Mouse (Mus musculus): ENCODE results near the gene Eea1. TPM values are rescaled to one million over a fixed set of nuclear protein-coding genes. Genes with fewer than 3 reads are reported as not detected.
"Not testable (repeated sequence)": the region's sequence is repeated elsewhere in the genome, so short reads cannot be mapped to it uniquely, and the experiment has no call there.

The Eea1 gene
- polyA plus RNA-seq, 1 experiment from 2014 or later = 23.8 TPM

DNA sequence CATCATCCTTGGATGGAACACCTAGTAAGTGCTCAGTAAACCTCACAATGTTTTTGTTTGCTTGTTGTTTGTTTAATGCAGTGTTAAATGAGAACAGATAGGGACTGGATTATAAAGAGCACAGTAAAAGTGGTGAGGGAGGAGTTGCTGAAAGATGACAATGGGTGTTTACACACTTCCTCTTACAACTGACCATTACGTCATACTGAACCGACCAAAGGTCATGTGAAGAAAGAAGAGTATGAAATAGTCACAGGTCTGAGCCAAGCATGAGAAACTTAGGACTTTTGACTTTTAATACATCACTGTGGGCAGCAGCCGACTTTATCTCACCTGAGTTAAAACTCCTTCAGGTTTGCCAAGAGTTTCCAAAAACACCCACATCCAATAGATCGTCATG lies 135.0 kb downstream of the Eea1 start:
- Histone ChIP-seq H3K9me3 (replicated peaks) (no peaks in the 10 kb centered on the region), H3K27me3 (replicated peaks) (no peaks in the 10 kb centered on the region), H3K4me3 (no peak overlapping the region), H3K4me2 (no peak overlapping the region), H3K9ac (no peak overlapping the region), H3K27ac (ENCODE audit: poor library complexity, severe bottlenecking) (no peak overlapping the region), H3K36me3 (no peaks in the 10 kb centered on the region), H3K4me1 (replicated peaks) (0 out of 2 replicates have a peak, but pooled peaks cover 4% of the 10 kb centered on the region)
- WGBS = 61% methylated on average over 4 of the region's 4 CpGs
- no peak for ATAC-seq (ENCODE audit: insufficient number of reproducible peaks, low FRiP score)

DNA sequence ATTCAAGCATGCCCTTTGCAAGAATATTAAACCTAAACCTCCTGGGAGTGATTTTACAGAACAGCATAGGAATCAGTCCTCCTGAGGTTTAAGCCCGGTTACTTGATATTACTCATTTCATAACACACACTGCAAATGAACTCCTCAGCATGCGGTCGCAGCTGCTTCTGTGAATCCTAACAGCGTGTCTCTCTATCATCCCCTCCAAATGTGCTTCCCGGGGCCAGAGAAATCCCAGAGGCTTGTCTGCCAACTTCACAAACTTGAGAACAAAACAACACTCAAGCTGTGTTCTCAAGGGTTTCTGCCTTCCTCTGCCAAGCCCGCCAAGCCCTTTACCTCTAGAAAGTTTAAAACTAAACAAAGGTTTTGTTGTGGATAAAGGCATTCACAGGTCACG lies 135.4 kb downstream of the Eea1 start:
- H3K4me1 ChIP-seq (replicated peaks) = 0 out of 2 replicates have a peak, but pooled peaks cover 4% of the 10 kb centered on the region
- no peaks in the 10 kb centered on the region for H3K36me3 ChIP-seq
- WGBS = 23% methylated on average over 7 of the region's 7 CpGs
- no peaks in the 10 kb centered on the region for H3K27me3 ChIP-seq (replicated peaks)
- H3K4me3 ChIP-seq = no peak overlapping the region
- H3K4me2 ChIP-seq = no peak overlapping the region
- no peaks in the 10 kb centered on the region for H3K9me3 ChIP-seq (replicated peaks)
- no peak overlapping the region for H3K27ac ChIP-seq (ENCODE audit: poor library complexity, severe bottlenecking)
- H3K9ac ChIP-seq = no peak overlapping the region
- ATAC-seq (ENCODE audit: insufficient number of reproducible peaks, low FRiP score) = no peak

DNA sequence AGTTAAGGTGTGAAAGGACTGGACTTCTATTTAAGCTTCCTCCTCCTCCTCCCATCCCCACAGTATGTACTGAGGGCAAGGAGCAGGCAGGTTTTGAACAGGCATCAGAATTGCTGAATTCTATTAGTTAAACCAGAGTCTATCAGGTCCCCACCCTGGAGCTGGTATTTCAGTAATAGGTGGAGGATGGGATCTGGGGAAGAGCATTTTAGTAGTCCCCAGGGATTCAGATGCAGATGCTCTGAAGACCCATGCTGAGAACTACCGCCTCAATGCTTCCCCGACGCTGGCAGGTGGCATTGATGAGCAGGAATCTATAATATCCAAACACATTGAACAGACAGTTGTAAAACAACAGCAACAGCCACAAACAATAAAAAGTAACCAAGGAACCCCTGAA lies 136.0 kb downstream of the Eea1 start:
- Histone ChIP-seq H3K27ac (ENCODE audit: poor library complexity, severe bottlenecking) (no peak overlapping the region), H3K36me3 (no peaks in the 10 kb centered on the region), H3K27me3 (replicated peaks) (no peaks in the 10 kb centered on the region), H3K4me1 (replicated peaks) (0 out of 2 replicates have a peak, but pooled peaks cover 4% of the 10 kb centered on the region), H3K4me2 (no peak overlapping the region), H3K9me3 (replicated peaks) (no peaks in the 10 kb centered on the region), H3K9ac (no peak overlapping the region), H3K4me3 (no peak overlapping the region)
- 61% methylated on average over 3 of the region's 3 CpGs for WGBS
- no peak for ATAC-seq (ENCODE audit: insufficient number of reproducible peaks, low FRiP score)

GRCm38 (mm10) chr10:96077480-96078066 lies 137.1 kb downstream of the Eea1 start:
- not testable (repeated sequence) for H3K27me3 ChIP-seq (replicated peaks); H3K36me3 ChIP-seq; H3K4me1 ChIP-seq (replicated peaks); H3K27ac ChIP-seq (ENCODE audit: poor library complexity, severe bottlenecking); H3K4me2 ChIP-seq; H3K9ac ChIP-seq; H3K9me3 ChIP-seq (replicated peaks); H3K4me3 ChIP-seq
- ATAC-seq (ENCODE audit: insufficient number of reproducible peaks, low FRiP score) = peak; percentile 100
- WGBS = 82% methylated on average over 6 of the region's 6 CpGs

DNA sequence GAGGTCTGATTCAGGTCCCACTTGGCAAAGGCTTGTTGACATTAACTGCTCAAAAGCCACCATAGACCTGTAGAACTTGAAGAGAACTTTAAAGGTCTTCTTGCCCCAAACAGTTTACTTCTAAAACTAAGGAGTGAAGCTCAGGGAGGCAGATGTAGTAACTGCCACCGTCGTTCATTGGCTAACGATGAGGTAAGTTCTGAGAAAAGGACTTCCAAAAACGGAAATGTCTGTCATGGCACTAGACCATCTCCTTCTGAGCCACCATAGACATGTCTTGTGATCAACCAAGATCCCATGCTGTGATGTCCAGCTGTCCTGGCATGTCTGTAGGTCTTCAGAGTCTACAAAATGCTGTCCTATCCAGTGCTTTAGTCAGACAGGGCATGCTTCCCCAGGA lies 139.4 kb downstream of the Eea1 start:
- Histone ChIP-seq H3K4me2 (no peak overlapping the region), H3K9ac (no peak overlapping the region), H3K36me3 (no peaks in the 10 kb centered on the region), H3K4me1 (replicated peaks) (0 out of 2 replicates have a peak, but pooled peaks cover 4% of the 10 kb centered on the region), H3K4me3 (no peak overlapping the region), H3K27ac (ENCODE audit: poor library complexity, severe bottlenecking) (no peak overlapping the region), H3K27me3 (replicated peaks) (no peaks in the 10 kb centered on the region), H3K9me3 (replicated peaks) (no peaks in the 10 kb centered on the region)
- WGBS = 86% methylated on average over 4 of the region's 4 CpGs
- ATAC-seq (ENCODE audit: insufficient number of reproducible peaks, low FRiP score) = no peak

GRCm38 (mm10) chr10:96080440-96081381 lies 140.3 kb downstream of the Eea1 start:
- H3K36me3 ChIP-seq = no peaks in the 10 kb centered on the region
- H3K27me3 ChIP-seq (replicated peaks) = no peaks in the 10 kb centered on the region
- H3K4me2 ChIP-seq = peak overlapping the region; percentile 8; the same call in 1 of the 2 replicates
- ATAC-seq (ENCODE audit: insufficient number of reproducible peaks, low FRiP score) = no peak
- no peak overlapping the region for H3K9ac ChIP-seq
- no peaks in the 10 kb centered on the region for H3K9me3 ChIP-seq (replicated peaks)
- no peak overlapping the region for H3K27ac ChIP-seq (ENCODE audit: poor library complexity, severe bottlenecking)
- WGBS = 46% methylated on average over 21 of the region's 21 CpGs
- no peak overlapping the region for H3K4me3 ChIP-seq
- no peaks in the 10 kb centered on the region for H3K4me1 ChIP-seq (replicated peaks)

DNA sequence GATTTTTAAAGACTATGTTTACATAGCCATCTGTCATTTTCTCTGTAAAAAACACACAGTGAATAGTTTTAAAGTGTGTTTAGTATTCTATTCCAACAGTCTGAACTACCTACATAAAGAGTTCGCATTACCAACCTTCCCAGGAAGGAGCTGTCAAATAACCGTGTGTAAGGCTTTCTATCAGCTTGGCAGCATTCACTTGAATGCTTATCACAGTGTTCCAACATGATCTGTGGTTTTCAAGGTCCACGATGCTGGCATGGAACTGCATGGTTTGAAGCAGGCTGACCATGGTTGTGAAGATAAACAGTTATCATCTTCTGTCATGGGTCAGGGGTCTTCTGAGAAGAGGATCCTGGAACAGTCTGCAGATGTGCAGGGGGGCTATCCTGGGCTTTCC lies 141.8 kb downstream of the Eea1 start:
- Histone ChIP-seq H3K4me3 (no peak overlapping the region), H3K27ac (ENCODE audit: poor library complexity, severe bottlenecking) (no peak overlapping the region), H3K4me1 (replicated peaks) (no peaks in the 10 kb centered on the region), H3K9me3 (replicated peaks) (no peaks in the 10 kb centered on the region), H3K4me2 (no peak overlapping the region), H3K36me3 (no peaks in the 10 kb centered on the region), H3K9ac (no peak overlapping the region), H3K27me3 (replicated peaks) (no peaks in the 10 kb centered on the region)
- 41% methylated on average over 3 of the region's 3 CpGs for WGBS
- ATAC-seq (ENCODE audit: insufficient number of reproducible peaks, low FRiP score) = no peak

DNA sequence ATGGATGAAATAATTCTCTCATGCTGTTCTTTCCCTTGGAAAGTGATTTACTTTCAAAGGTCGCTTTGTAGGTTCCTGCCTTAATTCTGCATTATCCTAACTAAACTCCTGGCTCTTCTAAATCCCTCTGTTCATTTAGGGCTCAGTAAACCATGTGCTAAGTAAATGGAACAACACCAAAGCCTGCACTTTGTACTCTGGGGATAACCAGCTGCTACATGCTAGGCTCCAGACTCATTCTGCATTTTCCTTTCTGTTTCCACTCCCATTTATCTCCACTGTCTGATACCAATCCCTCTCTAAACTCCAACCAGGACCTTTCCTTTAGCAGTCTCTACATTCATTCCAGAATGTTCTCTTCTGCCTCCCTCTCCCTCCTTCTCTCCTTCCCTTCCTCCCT lies 149.3 kb downstream of the Eea1 start:
- H3K9me3 ChIP-seq (replicated peaks) = no peaks in the 10 kb centered on the region
- H3K4me2 ChIP-seq = no peak overlapping the region
- 71% methylated on average over 1 of the region's 1 CpGs for WGBS
- peaks cover 6% of the 10 kb centered on the region; the same call in 1 of the 2 replicates for H3K4me1 ChIP-seq (replicated peaks)
- no peak overlapping the region for H3K27ac ChIP-seq (ENCODE audit: poor library complexity, severe bottlenecking)
- H3K36me3 ChIP-seq = no peaks in the 10 kb centered on the region
- H3K4me3 ChIP-seq = no peak overlapping the region
- ATAC-seq (ENCODE audit: insufficient number of reproducible peaks, low FRiP score) = no peak
- no peaks in the 10 kb centered on the region for H3K27me3 ChIP-seq (replicated peaks)
- no peak overlapping the region for H3K9ac ChIP-seq

DNA sequence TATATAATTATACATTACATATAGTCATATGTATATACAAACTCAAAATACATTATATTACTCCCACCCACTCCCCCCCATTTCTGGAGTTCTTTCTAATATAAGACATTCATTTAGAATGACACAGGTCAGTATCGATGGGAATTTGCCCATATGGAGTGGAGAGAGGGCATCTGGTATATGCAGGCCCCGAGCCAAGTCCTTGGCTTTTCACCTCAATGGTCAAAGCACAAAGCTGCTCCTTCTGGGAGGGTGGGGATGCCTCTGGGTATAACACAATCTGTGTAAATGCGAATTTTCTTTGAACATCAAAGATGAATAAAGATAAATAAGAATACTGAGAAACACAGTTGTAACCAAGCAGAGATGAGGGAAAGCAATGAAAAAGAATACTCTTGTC lies 149.9 kb downstream of the Eea1 start:
- H3K27ac ChIP-seq (ENCODE audit: poor library complexity, severe bottlenecking) = no peak overlapping the region
- H3K36me3 ChIP-seq = no peaks in the 10 kb centered on the region
- H3K27me3 ChIP-seq (replicated peaks) = no peaks in the 10 kb centered on the region
- peaks cover 7% of the 10 kb centered on the region; the same call in 1 of the 2 replicates for H3K4me1 ChIP-seq (replicated peaks)
- H3K9me3 ChIP-seq (replicated peaks) = no peaks in the 10 kb centered on the region
- H3K9ac ChIP-seq = no peak overlapping the region
- no peak overlapping the region for H3K4me3 ChIP-seq
- ATAC-seq (ENCODE audit: insufficient number of reproducible peaks, low FRiP score) = no peak
- WGBS = 78% methylated on average over 3 of the region's 3 CpGs
- no peak overlapping the region for H3K4me2 ChIP-seq

DNA sequence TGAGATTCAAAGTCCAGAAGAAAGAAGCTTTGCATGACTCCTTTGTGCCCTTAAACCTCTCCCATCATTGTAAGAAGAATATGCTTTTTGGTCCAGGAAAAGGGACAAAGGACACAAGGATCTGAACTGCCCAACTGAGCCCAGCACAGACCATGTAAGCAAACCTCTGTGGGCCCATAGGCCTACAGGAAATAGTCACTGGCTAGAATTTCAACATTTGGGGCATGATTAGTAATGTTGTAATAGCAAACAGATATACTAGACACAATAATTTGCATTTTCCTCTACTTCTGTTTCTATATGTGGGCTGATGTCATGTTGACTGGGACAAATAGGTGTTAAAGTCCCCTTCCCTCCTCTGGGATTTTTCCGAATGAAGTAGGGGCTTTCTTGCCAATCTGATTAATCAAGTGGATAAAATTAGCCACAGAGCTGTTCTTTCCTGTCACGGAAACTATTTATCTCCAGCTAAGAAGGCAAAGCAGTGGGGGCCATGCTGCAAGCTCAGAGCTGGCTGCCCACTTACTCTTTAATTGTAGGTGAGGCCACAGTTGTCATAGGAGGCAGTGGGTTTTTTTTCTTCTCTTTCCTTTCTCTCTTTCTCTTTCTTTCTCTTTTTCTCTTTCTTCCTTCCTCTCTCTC lies 153.6 kb downstream of the Eea1 start:
- H3K36me3 ChIP-seq = no peaks in the 10 kb centered on the region
- no peaks in the 10 kb centered on the region for H3K27me3 ChIP-seq (replicated peaks)
- H3K4me1 ChIP-seq (replicated peaks) = peaks cover 7% of the 10 kb centered on the region; the same call in 1 of the 2 replicates
- H3K9me3 ChIP-seq (replicated peaks) = no peaks in the 10 kb centered on the region
- H3K4me3 ChIP-seq = no peak overlapping the region
- ATAC-seq (ENCODE audit: insufficient number of reproducible peaks, low FRiP score) = no peak
- H3K4me2 ChIP-seq = no peak overlapping the region
- H3K27ac ChIP-seq (ENCODE audit: poor library complexity, severe bottlenecking) = no peak overlapping the region
- no peak overlapping the region for H3K9ac ChIP-seq
- WGBS = 25% methylated on average over 2 of the region's 2 CpGs

DNA sequence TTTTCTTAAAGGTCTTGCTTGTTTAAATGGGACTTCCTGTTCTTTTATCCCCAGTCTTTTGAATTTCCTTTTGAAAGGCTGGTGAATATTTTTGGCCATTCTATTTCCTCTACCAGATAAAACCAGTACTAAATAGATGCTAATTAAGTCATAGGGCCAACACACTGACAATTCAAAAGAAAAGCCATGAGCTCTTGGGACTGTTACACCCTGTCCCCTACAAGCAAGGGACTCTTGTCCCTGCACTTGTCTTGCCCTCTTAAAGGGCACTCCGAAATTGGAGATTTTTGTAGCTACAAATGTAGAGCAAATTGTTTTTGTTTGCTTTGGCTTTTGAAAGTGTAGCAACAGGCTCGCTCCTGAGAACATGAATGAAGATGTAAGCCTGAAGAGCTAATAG lies 154.1 kb downstream of the Eea1 start:
- H3K27me3 ChIP-seq (replicated peaks) = no peaks in the 10 kb centered on the region
- H3K9ac ChIP-seq = no peak overlapping the region
- no peak overlapping the region for H3K27ac ChIP-seq (ENCODE audit: poor library complexity, severe bottlenecking)
- H3K4me1 ChIP-seq (replicated peaks) = peaks cover 7% of the 10 kb centered on the region; the same call in 1 of the 2 replicates
- ATAC-seq (ENCODE audit: insufficient number of reproducible peaks, low FRiP score) = no peak
- H3K4me3 ChIP-seq = no peak overlapping the region
- H3K4me2 ChIP-seq = no peak overlapping the region
- 75% methylated on average over 2 of the region's 2 CpGs for WGBS
- no peaks in the 10 kb centered on the region for H3K36me3 ChIP-seq
- no peaks in the 10 kb centered on the region for H3K9me3 ChIP-seq (replicated peaks)

Data from heart, embryonic 12.5 days (tissue).